Mouse (Mus musculus): ENCODE measurements around the gene Smo.
A peak's percentile ranks its signal among the peaks of the same experiment; 100 is the strongest.
"Not testable (repeated sequence)": the region's sequence is repeated elsewhere in the genome, so short reads cannot be mapped to it uniquely, and the experiment has no call there.

Gene Smo

DNA sequence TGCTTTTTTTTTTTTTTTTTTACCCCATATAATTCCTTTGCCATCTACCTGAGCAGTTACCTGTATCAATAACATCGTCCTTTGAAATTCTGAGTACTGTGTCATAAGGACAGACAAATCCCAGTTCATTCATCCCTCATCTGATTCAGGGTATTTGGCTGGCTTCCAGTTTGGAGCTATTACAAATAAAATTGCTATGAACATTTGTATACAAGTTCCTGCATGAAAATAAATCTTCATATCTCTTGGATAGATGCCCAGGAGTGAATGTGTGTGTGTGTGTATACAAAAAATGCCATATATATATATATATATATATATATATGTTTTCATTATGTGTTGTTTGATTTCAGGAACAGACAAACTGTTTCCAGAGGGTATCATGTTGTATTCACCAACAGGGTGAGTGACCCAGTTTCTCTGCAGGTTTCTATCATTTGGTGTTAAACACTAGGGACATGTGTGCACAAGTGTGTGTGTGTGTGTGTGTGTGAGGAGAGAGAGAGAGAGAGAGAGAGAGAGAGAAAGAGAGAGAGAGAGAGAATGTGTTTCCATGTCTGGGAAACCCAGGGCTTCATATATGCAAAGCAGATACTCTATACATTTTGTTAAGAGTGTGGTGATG lies 8.6 kb upstream of the Smo start:
- no peak for DNase-seq (ENCODE audit: low spot score)

GRCm38 (mm10) chr6:29728035-29728434 lies 7.3 kb upstream of the Smo start:
- DNase-seq (ENCODE audit: low spot score), result no peak

- no peak for DNase-seq (ENCODE audit: low spot score)
These were observed 5.8 kb upstream of the Smo start for GRCm38 (mm10) chr6:29729491-29729890.

GRCm38 (mm10) chr6:29735689-29736451 lies 567 bp downstream of the Smo start:
- peak; percentile 60 for DNase-seq (ENCODE audit: low spot score)

- DNase-seq (ENCODE audit: low spot score), result no peak
These were observed 1.5 kb downstream of the Smo start for GRCm38 (mm10) chr6:29736610-29737458.

DNA sequence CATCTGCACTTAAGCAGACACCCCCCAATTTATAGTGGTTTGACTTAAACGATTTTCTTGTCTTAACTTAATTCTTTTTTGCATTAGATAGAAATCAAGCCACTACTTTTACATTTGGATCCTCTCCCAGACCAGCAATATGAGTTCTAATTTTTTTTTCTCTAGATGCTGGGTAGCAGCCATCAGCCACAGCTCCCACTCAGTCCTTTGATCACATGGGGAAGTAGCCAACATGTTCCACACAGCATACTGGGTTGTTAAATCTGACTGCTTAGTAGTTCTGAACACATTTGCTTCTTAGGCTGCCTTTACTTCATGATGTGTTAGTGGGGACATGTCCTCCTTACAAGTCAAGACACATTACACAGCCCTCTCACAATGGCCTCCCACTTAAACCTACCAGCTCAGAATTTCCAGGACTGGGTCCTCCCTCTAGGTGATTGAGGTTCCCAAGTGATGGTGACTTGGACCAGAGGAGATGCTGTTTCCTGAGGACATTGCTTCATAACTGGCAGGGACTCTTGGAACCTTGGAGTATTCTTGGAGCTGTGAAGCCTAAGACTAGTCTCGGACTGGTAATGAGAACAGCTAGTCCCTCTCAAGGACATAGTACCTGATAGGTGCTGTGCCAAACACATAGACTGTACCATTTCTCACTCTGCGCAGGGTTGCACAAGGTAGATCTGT lies 16.3 kb downstream of the Smo start:
- DNase-seq (ENCODE audit: low spot score), result no peak

- no peak for DNase-seq (ENCODE audit: low spot score)
These were observed 18.0 kb downstream of the Smo start for GRCm38 (mm10) chr6:29753336-29753735.

DNA sequence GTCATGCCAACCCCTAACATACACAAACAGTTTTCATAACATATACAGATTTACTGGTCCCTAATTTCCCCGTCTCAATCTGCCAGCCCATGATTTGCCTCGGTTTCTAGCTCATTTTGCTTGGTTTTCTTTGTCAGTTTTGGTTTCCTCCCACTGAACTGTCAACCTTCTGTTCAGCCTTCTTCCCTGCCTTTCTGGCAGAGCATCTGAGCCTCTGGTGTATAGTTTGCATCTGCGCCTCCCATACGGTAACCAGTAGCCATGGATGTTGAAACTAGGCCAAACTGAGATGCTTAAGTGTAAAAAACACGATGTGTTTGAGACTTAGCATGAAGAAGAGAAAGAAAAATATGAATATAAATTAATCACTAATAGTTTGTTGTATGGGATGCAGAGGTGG lies 20.7 kb downstream of the Smo start:
- no peak for DNase-seq (ENCODE audit: low spot score)

- no peak for DNase-seq (ENCODE audit: low spot score)
These were observed 21.2 kb downstream of the Smo start for GRCm38 (mm10) chr6:29756476-29756875.

DNA sequence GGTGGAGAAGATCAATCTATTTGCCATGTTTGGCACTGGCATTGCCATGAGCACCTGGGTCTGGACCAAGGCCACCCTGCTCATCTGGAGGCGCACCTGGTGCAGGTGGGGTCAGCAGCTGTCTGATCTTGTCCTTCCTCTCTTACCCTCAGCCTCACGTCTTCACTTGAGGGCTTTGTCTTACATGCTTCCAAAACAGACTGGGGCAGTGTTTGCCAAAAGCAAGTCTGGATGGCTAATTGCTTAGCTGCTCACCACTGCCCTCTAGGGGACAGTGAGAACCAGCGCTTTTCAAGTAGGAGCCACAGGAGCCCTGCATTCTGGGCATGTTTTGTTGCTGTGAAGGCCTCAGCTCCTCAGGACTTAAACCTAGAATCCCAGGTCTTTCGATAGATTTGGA lies 23.1 kb downstream of the Smo start:
- DNase-seq (ENCODE audit: low spot score), result peak; percentile 73

GRCm38 (mm10) chr6:29759012-29759679 lies 23.8 kb downstream of the Smo start:
- DNase-seq (ENCODE audit: low spot score), result no peak

DNA sequence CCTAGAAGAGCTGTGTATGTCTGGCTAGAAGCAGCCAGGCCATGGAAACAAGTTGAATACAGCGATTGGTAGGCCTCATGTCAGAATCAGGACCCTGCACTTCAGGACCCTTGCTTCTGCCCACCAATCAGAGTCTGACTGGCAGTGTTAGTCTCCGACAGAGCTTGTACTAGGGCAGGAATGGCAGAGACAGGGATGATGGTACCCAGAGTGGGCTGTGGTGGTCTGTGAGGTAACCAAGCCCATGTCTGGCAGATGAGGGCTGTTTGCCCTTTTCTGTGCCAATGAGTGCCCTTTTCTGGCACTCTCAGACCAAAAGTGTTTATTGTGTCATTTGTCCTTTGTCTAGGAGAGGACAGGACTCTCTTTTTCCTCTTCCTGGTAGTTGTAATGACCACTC lies 25.1 kb downstream of the Smo start:
- DNase-seq (ENCODE audit: low spot score), result not testable (repeated sequence)

GRCm38 (mm10) chr6:29761282-29761681 lies 26.0 kb downstream of the Smo start:
- no peak for DNase-seq (ENCODE audit: low spot score)

DNA sequence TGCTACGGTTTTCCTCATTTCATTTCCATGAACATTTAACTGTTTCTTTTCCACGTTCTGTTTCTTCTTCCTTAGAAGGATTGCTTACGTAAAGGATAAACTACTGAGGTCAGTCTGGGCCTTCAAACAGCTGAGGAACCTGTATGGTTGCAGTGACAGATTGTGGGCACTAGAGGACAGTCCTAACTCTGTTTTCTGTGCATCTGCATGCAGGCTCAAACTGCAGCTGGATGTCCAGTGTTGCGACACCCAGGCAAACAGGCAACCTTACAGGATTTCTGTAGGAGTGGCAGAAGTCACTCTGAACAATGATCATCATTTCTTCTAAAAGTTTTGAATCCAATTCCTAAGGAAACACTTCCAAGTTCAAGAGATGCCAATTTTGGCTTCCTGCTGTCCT lies 27.2 kb downstream of the Smo start:
- DNase-seq (ENCODE audit: low spot score), result no peak

GRCm38 (mm10) chr6:29766874-29767273 lies 31.6 kb downstream of the Smo start:
- no peak for DNase-seq (ENCODE audit: low spot score)

- peak; percentile 88 for DNase-seq (ENCODE audit: low spot score)
These were observed 32.7 kb downstream of the Smo start, which contains the start of gene Ahcyl2 for GRCm38 (mm10) chr6:29767813-29768660. Gene Ahcyl2, plus strand, starts transcription at chr6:29768011.

DNA sequence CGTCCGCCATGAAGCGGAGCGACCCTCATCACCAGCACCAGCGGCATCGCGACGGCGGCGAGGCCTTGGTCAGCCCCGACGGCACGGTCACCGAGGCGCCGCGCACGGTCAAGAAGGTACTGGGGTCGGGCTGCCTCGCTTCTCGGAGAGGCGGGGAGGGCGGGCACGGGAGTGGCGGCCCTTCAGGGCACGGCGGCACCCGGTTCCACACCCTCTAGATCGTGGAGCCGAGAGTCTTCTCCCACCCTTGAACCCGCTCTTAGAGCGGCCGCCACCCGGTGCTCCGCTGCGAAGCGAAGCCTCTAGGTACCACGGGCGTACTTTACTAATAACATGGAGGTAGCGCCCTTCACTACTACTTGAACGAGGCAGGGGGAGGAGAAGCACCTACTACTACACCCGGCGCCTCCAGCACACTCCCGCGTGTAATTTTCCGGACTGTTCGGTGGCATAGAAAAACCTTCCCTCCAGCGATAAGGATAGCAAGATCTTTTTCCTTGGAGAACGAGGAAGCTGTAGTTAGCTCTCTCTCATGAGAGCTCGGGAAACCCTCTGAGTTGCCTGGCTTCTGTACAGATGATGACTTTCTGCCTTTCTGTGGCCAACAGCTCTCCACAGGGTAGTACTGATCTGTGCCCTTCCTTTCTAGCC lies 33.6 kb downstream of the Smo start:
- peak; percentile 36 for DNase-seq (ENCODE audit: low spot score)

- DNase-seq (ENCODE audit: low spot score), result no peak
These were observed 35.5 kb downstream of the Smo start for GRCm38 (mm10) chr6:29770672-29771321.

- no peak for DNase-seq (ENCODE audit: low spot score)
These were observed 36.9 kb downstream of the Smo start for GRCm38 (mm10) chr6:29772236-29772635.

- no peak for DNase-seq (ENCODE audit: low spot score)
These were observed 38.9 kb downstream of the Smo start for GRCm38 (mm10) chr6:29774161-29774560.
